Mouse (Mus musculus) T-cell, adult 2 months (primary cell): ENCODE data around the gene Cc2d1a.
A peak's percentile ranks its signal among the peaks of the same experiment; 100 is the strongest.

ENCODE experiments used
- DNase-seq: peaks from one replicate; pipeline ENCODE4 v3.0.0; 2022; ENCODE audit warnings: low spot score

Cc2d1a gene

DNA sequence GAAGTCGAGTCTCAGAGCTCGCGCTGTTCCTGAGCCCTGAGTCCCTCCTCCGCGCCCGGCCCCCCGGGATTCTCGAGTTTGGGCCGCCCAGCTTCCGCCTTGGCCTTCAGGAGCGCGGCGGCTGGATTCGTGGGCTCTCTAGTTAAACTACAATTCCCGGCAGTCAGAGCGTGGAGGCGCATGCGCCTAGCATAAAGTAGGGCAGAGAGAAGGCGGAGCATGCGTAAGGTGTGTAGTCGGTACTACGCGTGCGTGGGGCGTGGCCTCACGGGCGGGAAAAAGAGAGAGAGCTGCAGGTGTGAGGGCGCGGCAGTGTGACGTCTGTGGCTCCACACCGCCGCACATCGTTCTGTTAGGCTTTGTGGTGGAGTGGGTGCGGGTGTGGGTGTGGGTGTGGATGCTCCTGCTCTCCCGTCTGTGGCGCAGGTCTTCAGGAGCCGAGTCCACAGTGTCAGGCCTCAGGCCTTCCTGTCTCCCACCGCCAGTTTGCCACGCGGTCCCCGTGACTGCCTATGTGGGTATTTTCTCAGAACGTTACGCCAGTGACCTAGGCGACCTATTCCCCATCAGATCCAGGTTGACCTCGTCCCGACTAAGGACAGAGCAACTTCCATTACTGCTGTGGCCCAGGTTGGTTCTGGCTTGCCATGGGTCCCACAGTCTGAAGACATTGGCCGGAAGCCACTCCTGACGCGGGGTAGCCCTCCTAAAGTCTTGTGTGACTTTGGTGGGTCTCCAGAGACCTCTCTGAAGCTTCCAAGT is at the start of gene Cc2d1a, which contains the start of gene 4930432K21Rik:
Cc2d1a (minus strand) TSS at position 168 of the 762 bp plus-strand sequence.
4930432K21Rik (plus strand) TSS at position 257 of the 762 bp plus-strand sequence.
- DNase-seq = peak; percentile 94

DNA sequence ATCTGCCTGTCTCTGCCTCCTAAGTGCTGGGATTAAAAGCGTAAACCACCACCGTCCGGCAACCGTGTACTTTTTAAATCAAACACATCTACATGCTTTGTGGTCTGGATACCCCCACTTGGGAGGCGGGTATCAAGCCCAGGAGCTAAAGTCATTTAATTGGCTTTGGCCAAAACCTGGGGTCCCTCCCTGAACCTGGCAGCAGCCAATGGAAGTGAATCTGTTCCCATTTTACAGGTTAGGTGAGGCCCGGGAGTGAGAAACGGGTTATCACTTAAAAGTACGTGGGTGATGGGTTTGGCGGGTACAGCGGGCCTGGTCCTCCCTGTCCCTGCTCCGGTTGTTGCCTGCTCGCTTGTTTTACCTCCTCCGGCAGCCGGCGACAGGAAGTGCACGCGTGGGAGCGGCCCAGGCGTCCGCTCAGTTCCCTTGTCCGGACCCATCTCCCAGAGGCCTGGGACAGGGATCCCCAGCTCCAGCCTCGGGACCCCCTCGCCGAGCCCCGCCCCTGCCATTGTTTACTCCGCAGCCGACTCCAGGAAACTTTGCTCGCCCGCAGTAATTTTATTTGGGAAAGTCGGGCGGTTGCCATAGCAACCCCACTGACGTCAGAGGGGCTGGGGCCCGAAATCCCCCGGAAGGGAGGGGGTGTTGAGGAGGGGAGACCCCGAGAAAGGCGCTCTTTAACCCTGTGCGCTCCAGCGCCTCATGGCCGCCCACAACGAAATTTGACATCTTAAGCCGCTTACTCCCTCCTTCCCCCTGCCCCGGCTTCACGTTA is 49.6 kb upstream of the Cc2d1a start:
- peak; percentile 85 for DNase-seq

DNA sequence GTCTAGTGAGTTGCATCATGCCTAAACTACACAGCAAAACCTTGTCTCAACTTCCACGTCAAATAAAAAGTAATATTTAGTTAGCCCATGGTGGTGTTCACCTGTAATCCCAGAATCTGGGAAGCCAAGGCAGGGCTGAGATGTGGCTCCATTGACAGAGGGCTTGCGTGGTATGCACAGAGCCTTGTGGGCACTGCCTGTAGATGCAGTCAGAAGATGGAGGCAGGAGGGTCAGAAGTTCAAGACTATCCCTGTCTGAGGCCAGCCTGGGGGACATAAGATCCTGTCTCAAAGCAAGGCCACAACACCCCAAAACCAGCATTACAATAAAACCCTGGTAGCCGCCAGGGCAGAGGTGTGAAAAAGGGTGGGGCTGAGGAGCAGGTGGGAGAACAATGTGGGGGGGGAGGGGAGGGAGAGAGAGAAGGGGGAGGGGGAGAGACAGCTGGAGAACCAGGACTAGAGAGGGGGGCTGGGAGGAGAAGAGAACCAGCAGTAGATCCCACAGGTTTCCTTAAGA is 46.5 kb upstream of the Cc2d1a start:
- no peak for DNase-seq

GRCm38 (mm10) chr8:84193566-84193965 is 45.8 kb upstream of the Cc2d1a start:
- peak; percentile 28 for DNase-seq

- DNase-seq = no peak
Measured at GRCm38 (mm10) chr8:84193161-84193560, 45.4 kb upstream of the Cc2d1a start.

DNA sequence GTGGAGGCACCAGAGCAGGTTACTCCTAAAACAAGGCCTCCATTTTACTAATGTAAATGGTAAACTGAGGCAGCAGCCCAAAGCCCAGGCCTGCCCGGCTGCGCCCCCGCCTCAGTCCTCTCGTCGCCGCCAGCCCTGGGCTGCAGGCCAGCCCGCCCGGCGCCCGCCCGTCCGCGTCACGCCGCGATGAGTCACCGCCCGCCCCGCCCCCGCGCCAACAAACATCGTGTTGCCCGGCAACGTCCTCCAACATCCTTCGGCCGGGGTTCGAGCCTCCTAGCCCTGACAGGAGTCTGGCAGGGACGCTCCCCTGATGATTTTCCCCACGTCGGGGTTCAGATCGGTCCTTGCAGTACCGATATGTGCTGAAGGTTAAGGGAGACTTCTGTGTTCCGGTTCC is 44.8 kb upstream of the Cc2d1a start:
- DNase-seq = peak; percentile 63

- no peak for DNase-seq
Measured at GRCm38 (mm10) chr8:84192023-84192422, 44.3 kb upstream of the Cc2d1a start.

DNA sequence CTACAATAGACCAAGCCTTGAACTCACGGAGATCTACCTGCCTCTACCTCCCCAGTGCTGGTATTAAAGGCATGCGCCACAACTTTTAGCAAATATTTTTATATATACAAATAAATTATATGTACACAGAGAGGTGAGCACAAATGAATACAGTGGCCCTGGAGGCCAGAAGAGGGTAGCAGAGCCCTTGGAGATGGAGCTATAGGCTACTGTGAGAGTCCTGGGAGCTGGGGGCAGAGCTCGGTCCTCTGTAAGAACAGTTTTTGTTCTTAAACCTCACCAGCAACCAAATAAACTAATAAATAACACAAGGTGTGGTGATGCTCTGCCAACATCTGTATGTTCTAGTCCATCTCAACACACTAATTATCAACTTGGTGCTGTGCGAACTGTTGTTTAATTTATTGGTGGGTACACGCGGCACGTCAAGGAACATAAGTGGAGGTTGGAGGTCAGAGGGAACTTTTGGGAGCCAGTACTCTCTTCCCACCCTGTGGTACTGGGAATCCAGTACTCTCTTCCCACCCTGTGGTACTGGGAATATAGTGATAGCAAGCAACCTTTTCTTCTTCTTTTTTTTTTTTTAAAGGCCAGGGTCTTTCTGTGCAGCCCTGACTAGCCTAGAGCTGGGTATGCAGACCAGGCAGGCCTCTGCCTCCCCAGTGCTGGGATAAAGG is 42.6 kb upstream of the Cc2d1a start:
- DNase-seq = peak; percentile 31

GRCm38 (mm10) chr8:84189603-84190002 is 41.9 kb upstream of the Cc2d1a start:
- DNase-seq = no peak

DNA sequence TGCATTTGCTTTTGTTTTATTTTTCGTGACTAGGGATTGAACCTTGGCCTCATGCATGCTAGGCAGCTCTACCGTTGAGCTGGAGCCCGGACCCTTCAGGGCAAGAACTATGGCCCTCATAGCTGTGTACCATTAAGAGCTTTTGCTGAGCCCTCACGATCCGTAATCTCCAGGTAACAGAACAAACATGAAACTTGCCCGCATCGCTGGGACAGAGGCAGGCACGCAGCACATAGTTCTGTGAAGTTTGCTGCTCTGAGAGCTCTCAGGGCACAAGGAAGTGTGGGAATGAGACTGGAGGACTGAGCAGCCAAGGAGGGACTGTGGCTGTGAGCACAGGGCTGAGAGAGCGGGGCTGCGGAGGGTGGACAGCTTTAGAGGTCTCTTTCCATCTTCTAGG is 40.9 kb upstream of the Cc2d1a start:
- no peak for DNase-seq

DNA sequence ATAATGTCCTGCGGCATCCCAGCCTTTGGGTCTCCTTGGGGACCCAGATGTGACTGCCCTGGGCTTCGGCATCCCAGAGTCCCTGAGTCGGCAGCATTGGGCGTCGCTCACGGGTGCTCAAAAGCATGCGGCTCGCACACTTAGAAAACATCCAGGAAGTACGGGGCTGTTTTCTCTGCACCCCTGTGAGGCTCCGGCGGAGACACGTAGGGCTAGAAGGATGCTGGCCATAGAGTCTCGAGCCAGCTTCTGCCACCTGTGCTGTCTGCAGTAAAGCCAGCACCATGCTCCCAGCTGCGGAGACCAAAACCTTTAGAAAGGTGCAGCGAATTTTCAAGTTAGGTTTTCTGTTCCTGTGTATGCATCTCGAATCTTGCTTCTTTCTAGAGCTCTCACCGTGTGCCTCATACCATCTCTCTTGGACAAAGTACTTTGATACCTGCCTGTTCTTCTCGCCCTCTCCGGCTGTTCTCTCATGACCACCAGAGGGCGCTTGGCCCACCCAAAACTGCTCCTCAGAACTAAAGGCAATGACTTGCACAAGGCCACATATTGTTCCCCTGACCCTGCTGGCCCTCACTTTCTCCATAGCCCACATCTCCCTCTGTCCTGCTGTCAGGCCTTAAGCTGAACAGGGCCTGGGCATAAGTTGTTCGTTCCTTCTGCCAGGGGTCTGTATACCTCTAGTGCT is 39.5 kb upstream of the Cc2d1a start:
- DNase-seq = peak; percentile 74

DNA sequence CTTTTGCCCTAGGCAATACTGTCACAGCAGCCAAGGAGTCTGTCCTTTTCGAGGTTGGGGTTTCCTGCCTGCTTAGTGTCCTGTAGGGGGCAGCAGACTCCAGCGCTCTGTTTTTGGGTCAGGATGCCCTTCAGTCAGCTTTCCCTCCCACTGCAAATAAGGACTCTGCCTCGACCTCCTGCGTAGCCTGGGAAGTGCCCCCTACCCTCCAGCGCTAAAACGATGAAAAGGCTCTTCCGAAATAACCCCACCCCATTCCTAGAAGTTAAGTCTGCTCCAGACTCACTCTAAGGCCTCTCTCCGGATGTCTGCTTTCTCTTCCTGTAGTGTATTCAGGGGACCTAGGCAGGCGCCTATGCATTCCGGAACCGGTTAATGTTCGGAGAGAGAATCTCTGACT is 38.8 kb upstream of the Cc2d1a start:
- peak; percentile 78 for DNase-seq

GRCm38 (mm10) chr8:84185117-84185516 is 37.4 kb upstream of the Cc2d1a start, which contains the start of gene Nanos3:
Nanos3 (minus strand) TSS chr8:84185217.
- no peak for DNase-seq

GRCm38 (mm10) chr8:84184085-84185043 is 36.6 kb upstream of the Cc2d1a start:
- DNase-seq = no peak

- DNase-seq = no peak
Measured at GRCm38 (mm10) chr8:84183261-84184084, 35.7 kb upstream of the Cc2d1a start.

GRCm38 (mm10) chr8:84182833-84183232 is 35.1 kb upstream of the Cc2d1a start:
- DNase-seq = no peak

- DNase-seq = peak; percentile 29
Measured at GRCm38 (mm10) chr8:84180530-84181190, 32.9 kb upstream of the Cc2d1a start.

- DNase-seq = no peak
Measured at GRCm38 (mm10) chr8:84179946-84180345, 32.2 kb upstream of the Cc2d1a start.

- DNase-seq = no peak
Measured at GRCm38 (mm10) chr8:84178592-84178991, 30.9 kb upstream of the Cc2d1a start.
